Mouse (Mus musculus) midbrain, embryonic 14.5 days (tissue): Measurements from ENCODE around the gene Wap. TPM values are rescaled to one million over a fixed set of nuclear protein-coding genes. Genes with fewer than 3 reads are reported as not detected.
"Not testable (repeated sequence)": the region's sequence is repeated elsewhere in the genome, so short reads cannot be mapped to it uniquely, and the experiment has no call there.

Experiments used
- ATAC-seq: fragments of 200-750 bp; cut with Nextera tagmentation; 2 replicates; pipeline ENCODE4 v1.8.0; 2017; ENCODE audit warnings: moderate number of reproducible peaks, moderate library complexity; ENCODE audit not compliant: low FRiP score, low TSS enrichment
- DNase-seq: peaks from one replicate; pipeline ENCODE4 v3.0.0-alpha.2; 2015
- H3K27ac ChIP-seq: fragments of 300-500 bp; sonication (generic); replicated peaks from 2 replicates; pipeline ENCODE4 v1.5.1; 2014; ENCODE audit warnings: mild to moderate bottlenecking, low read depth, low read length, moderate library complexity
- H3K27me3 ChIP-seq: fragments of 300-500 bp; sonication (generic); 2 replicates; pipeline ENCODE4 v1.6.1; 2014; ENCODE audit warnings: low read length, control low read depth, mixed read lengths; ENCODE audit not compliant: control insufficient read depth, insufficient read depth
- H3K36me3 ChIP-seq: fragments of 300-500 bp; sonication (generic); 2 replicates; pipeline ENCODE4 v1.6.1; 2014; ENCODE audit warnings: low read length, control low read depth; ENCODE audit not compliant: control insufficient read depth, insufficient read depth
- H3K4me1 ChIP-seq: fragments of 300-500 bp; sonication (generic); 2 replicates; pipeline ENCODE4 v1.6.1; 2014; ENCODE audit warnings: mild to moderate bottlenecking, antibody characterized with exemption, low read length, control low read depth; ENCODE audit not compliant: control insufficient read depth, insufficient read depth
- H3K4me2 ChIP-seq: fragments of 300-500 bp; sonication (generic); 2 replicates; pipeline ENCODE4 v1.6.1; 2014; ENCODE audit warnings: mild to moderate bottlenecking, low read length, moderate library complexity
- H3K4me3 ChIP-seq: fragments of 300-500 bp; sonication (generic); replicated peaks from 2 replicates; pipeline ENCODE4 v1.5.1; 2014; ENCODE audit warnings: low read depth, low read length
- H3K9ac ChIP-seq: fragments of 300-500 bp; sonication (generic); replicated peaks from 2 replicates; pipeline ENCODE4 v1.6.1; 2014; ENCODE audit warnings: mild to moderate bottlenecking, low read length, moderate library complexity
- H3K9me3 ChIP-seq: fragments of 300-500 bp; sonication (generic); 2 replicates; pipeline ENCODE4 v1.6.1; 2016; ENCODE audit warnings: low read length, control low read depth, mixed read lengths; ENCODE audit not compliant: control insufficient read depth
- WGBS: fragments of 180-500 bp; shearing (Covaris S2); extraction: QIAGEN DNeasy Blood & Tissue Kit; methylation state at CpG from one replicate; pipeline ENCODE4 v1.1.7; 2014; 5-methylcytosine and 5-hydroxymethylcytosine counted together
- polyA plus RNA-seq: library from polyadenylated mRNA; unstranded; fragments of >200 nt; fragmentation: Nextera tagmentation; extraction: Ambion mirVana; gene quantifications from 2 replicates; pipeline ENCODE4 v1.2.1, GENCODE M21; 2014

Wap gene
- polyA plus RNA-seq, 1 experiment from 2014 or later, result not detected

DNA sequence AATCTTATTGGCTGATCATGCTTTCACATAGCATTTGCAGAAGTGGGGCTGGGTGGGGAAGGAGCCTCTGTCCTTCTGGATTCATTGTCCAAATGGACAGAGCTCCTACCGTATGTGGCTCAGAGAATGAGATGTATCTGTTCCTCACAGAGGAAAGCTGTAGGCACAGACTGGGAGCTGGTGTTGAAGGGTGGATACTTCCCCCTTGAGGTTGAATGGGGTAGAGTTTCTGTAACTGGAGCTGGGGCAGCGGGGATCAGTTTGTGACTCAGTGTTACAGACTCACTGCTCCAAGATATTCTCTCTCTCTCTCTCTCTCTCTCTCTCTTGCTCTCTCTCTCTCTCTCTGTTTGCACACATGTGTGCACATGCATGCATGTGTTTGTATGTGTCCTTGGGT is 31.6 kb upstream of the Wap start:
- no peak overlapping the region for H3K27ac ChIP-seq
- 41% methylated on average over 2 of the region's 2 CpGs for whole genome bisulfite sequencing
- no peaks in the 10 kb centered on the region for H3K36me3 ChIP-seq

GRCm38 (mm10) chr11:6669041-6669440 is 30.6 kb upstream of the Wap start:
- no peak overlapping the region for H3K4me3 ChIP-seq
- no peak overlapping the region for H3K9ac ChIP-seq
- H3K4me2 ChIP-seq, result no peak overlapping the region
- no peaks in the 10 kb centered on the region for H3K36me3 ChIP-seq
- ATAC-seq (no peak), DNase-seq (no peak)
- H3K4me1 ChIP-seq, result no peaks in the 10 kb centered on the region
- H3K27me3 ChIP-seq, result no peaks in the 10 kb centered on the region
- WGBS, result 35% methylated on average over 9 of the region's 9 CpGs
- no peak overlapping the region for H3K27ac ChIP-seq
- H3K9me3 ChIP-seq, result no peaks in the 10 kb centered on the region

More for the DNA sequence above, 31.6 kb upstream of the Wap start:
- Histone ChIP-seq H3K4me1 (no peaks in the 10 kb centered on the region), H3K9me3 (no peaks in the 10 kb centered on the region), H3K4me2 (no peak overlapping the region), H3K9ac (no peak overlapping the region), H3K4me3 (no peak overlapping the region), H3K27me3 (no peaks in the 10 kb centered on the region)
- ATAC-seq (no peak), DNase-seq (no peak)

- Histone ChIP-seq H3K4me3 (no peak overlapping the region), H3K27ac (no peak overlapping the region), H3K27me3 (no peaks in the 10 kb centered on the region), H3K9ac (no peak overlapping the region), H3K4me2 (no peak overlapping the region), H3K4me1 (no peaks in the 10 kb centered on the region), H3K9me3 (no peaks in the 10 kb centered on the region), H3K36me3 (no peaks in the 10 kb centered on the region)
- WGBS, result 88% methylated on average over 2 of the region's 2 CpGs
- ATAC-seq (no peak), DNase-seq (no peak)
Observed at GRCm38 (mm10) chr11:6666634-6667033, 28.2 kb upstream of the Wap start.

DNA sequence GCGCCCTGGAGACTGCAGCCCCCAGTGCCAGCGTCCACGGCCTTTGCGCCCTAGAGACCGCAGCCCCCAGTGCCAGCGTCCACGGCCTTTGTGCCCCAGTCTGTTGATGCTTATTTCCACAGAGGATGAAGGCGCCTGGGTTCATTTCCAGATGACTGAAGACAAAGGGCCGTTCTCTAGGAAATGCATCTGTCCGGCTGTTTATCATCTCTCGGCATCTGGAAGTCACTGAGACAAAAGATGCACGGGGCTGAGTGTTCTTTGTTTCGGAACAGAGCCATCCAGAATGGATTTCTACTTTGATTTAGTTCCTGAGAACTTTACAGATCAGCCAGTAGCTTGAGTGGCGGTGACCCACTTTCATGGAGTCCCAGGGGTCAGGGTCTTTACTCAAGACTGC is 22.8 kb upstream of the Wap start:
- H3K27ac ChIP-seq, result no peak overlapping the region
- no peak for DNase-seq
- no peak overlapping the region for H3K4me2 ChIP-seq
- H3K36me3 ChIP-seq, result no peaks in the 10 kb centered on the region
- H3K9me3 ChIP-seq, result no peaks in the 10 kb centered on the region
- H3K4me1 ChIP-seq, result 0 out of 2 replicates have a peak, but pooled peaks cover 8% of the 10 kb centered on the region
- no peak for ATAC-seq
- H3K9ac ChIP-seq, result no peak overlapping the region
- 69% methylated on average over 14 of the region's 14 CpGs for WGBS
- H3K27me3 ChIP-seq, result no peaks in the 10 kb centered on the region
- no peak overlapping the region for H3K4me3 ChIP-seq

DNA sequence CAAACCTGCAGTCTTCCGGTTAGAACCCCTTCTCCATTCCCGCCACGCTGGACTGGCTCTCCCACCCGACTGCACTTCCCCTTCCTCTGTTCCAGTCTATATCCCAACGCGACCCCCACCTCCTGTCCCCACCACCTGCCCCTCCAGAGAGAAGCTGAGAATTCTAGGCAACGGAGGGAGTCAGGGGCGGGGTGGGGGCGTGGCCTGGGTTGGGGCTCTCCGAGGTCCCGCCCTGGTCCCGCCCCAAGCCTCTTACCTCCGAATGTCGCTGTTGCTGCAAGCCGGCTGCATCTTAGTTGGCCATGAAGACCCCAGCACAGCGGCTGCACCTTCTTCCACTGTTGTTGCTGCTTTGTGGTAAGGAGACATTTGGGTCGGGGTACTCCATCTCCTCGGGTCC is 19.8 kb upstream of the Wap start, which contains the start of gene Ramp3:
Gene Ramp3 (plus strand): TSS at position 251 of the 400 bp plus-strand sequence.
- ATAC-seq (peak; percentile 62), DNase-seq (peak; percentile 85)
- Histone ChIP-seq H3K4me3 (peak within 1 kb of the TSS; percentile 36), H3K36me3 (no peaks in the 10 kb centered on the region), H3K4me1 (0 out of 2 replicates have a peak, but pooled peaks cover 8% of the 10 kb centered on the region), H3K27ac (no peak within 1 kb of the TSS), H3K9ac (peak within 1 kb of the TSS; percentile 42), H3K9me3 (no peaks in the 10 kb centered on the region), H3K4me2 (peak within 1 kb of the TSS; percentile 62), H3K27me3 (no peaks in the 10 kb centered on the region)
- WGBS, result under 1% methylated on average over 18 of the region's 18 CpGs

- Histone ChIP-seq H3K36me3 (no peaks in the 10 kb centered on the region), H3K27ac (no peak overlapping the region), H3K9ac (no peak overlapping the region), H3K27me3 (no peaks in the 10 kb centered on the region), H3K4me2 (no peak overlapping the region), H3K4me1 (0 out of 2 replicates have a peak, but pooled peaks cover 8% of the 10 kb centered on the region), H3K9me3 (no peaks in the 10 kb centered on the region), H3K4me3 (no peak overlapping the region)
- 0% methylated on average over 2 of the region's 2 CpGs for WGBS
- peak; percentile 71 for ATAC-seq
- peak; percentile 97 for DNase-seq
Observed at GRCm38 (mm10) chr11:6654903-6655302, 16.5 kb upstream of the Wap start.

DNA sequence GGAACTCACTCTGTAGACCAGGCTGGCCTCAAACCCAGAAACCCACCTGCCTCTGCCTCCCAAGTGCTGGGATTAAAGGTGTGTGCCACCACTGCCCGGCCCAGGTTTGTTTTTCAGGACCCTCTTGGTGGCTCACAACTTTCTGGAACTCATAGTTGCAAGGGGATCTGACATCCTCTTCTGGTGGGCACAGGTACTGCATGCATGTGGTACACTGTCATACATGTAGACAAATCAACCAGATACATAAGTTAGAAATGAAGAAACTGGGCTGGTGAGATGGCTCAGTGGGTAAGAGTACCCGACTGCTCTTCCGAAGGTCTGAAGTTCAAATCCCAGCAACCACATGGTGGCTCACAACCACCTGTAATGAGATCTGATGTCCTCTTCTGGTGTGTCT is 14.5 kb upstream of the Wap start:
- not testable (repeated sequence) for H3K9ac ChIP-seq, ATAC-seq, H3K36me3 ChIP-seq, H3K4me2 ChIP-seq, H3K27ac ChIP-seq, H3K9me3 ChIP-seq, H3K27me3 ChIP-seq, H3K4me3 ChIP-seq, H3K4me1 ChIP-seq, DNase-seq
- WGBS, result 80% methylated on average over 3 of the region's 3 CpGs

GRCm38 (mm10) chr11:6650519-6650918 is 12.1 kb upstream of the Wap start:
- no peak for DNase-seq
- no peak for ATAC-seq
- no peak overlapping the region for H3K4me2 ChIP-seq
- H3K4me1 ChIP-seq, result no peaks in the 10 kb centered on the region
- no peak overlapping the region for H3K9ac ChIP-seq
- no peaks in the 10 kb centered on the region for H3K9me3 ChIP-seq
- no peaks in the 10 kb centered on the region for H3K27me3 ChIP-seq
- H3K27ac ChIP-seq, result no peak overlapping the region
- 75% methylated on average over 7 of the region's 7 CpGs for WGBS
- no peak overlapping the region for H3K4me3 ChIP-seq
- no peaks in the 10 kb centered on the region for H3K36me3 ChIP-seq

GRCm38 (mm10) chr11:6647831-6648724 is 9.6 kb upstream of the Wap start:
- DNase-seq, result no peak
- Histone ChIP-seq H3K27me3 (no peaks in the 10 kb centered on the region), H3K9me3 (no peaks in the 10 kb centered on the region), H3K36me3 (no peaks in the 10 kb centered on the region), H3K9ac (no peak overlapping the region), H3K4me3 (no peak overlapping the region), H3K4me2 (no peak overlapping the region), H3K27ac (no peak overlapping the region), H3K4me1 (no peaks in the 10 kb centered on the region)
- ATAC-seq, result no peak
- 65% methylated on average over 9 of the region's 9 CpGs for WGBS
